Mouse (Mus musculus): ENCODE results near the gene Cdh23.

The Cdh23 gene

GRCm38 (mm10) chr10:60635568-60636295 lies 60.6 kb downstream of the Cdh23 start:
- no peak for DNase-seq (ENCODE audit: low spot score in 2 of 2)

- DNase-seq (ENCODE audit: low spot score in 2 of 2), result peak; percentile 10 to 23
These were observed 61.9 kb downstream of the Cdh23 start for GRCm38 (mm10) chr10:60634391-60634790.

DNA sequence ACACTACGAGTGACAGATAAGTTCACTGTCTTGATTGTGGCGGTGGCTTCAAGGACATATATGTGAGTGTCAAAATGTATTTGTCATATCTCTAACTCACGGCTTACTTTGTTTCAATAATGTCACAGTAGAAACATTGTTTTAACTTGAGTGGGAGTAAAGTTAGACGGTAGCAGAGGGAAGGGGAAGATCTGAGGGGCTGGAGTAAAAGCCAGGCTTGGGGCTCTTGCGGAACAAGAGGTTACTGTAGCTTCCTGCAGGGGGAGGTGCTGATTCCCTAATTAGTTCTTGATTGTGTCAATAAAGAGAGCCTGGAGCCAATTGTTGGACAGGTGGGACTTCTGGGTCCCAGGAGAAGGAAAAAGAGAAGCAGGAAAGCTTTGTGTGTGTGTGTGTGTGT lies 70.2 kb downstream of the Cdh23 start:
- no peak for DNase-seq (ENCODE audit: low spot score in 2 of 2)

DNA sequence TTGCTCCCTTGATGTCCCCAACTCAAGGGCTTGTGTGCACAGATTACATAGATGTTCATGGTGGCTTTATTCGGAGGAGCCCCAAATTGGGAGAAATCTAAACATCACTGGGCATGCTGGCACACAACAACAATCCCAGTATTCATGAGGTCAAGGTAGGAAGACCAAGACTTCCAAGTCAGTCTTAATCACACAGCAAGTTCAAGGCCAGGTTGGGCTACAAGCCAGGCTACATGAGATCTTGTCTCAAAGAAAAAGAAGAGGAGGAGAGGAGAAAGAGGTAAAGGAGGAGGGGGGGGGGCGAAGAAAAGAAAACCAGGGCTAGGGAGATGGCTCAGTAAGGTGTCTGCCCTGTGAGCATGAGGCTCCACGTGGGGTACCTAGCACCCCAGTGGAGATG lies 70.8 kb downstream of the Cdh23 start:
- no peak for DNase-seq (ENCODE audit: low spot score in 2 of 2)

- DNase-seq (ENCODE audit: low spot score in 2 of 2), result no peak
These were observed 71.3 kb downstream of the Cdh23 start for GRCm38 (mm10) chr10:60624945-60625344.

- no peak for DNase-seq (ENCODE audit: low spot score in 2 of 2)
These were observed 72.0 kb downstream of the Cdh23 start for GRCm38 (mm10) chr10:60624217-60624708.

- no peak for DNase-seq (ENCODE audit: low spot score in 2 of 2)
These were observed 73.5 kb downstream of the Cdh23 start for GRCm38 (mm10) chr10:60622836-60623235.

- DNase-seq (ENCODE audit: low spot score in 2 of 2), result no peak
These were observed 74.7 kb downstream of the Cdh23 start for GRCm38 (mm10) chr10:60621470-60622170.

DNA sequence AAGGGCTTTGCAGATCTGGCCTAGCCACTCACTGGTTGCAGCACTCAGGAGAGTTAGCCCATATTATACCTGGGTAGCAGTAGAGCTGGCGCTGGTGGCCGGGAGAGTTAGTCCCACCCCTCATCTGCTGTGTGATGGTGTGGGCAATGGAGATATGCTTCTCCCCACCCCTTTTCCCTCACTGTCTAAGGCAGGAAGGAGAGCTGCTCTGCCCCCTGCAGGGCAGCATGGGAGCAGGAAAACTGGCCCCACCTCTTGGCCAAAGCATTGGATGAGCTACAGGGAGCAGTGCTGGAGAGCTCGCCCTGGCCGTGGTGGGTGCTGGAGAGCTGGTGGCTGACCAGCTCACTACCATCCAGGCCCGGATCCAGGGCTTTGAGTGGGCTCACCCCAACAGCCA lies 80.4 kb downstream of the Cdh23 start:
- no peak for DNase-seq (ENCODE audit: low spot score in 2 of 2)

GRCm38 (mm10) chr10:60612893-60613292 lies 83.4 kb downstream of the Cdh23 start:
- no peak for DNase-seq (ENCODE audit: low spot score in 2 of 2)

GRCm38 (mm10) chr10:60607166-60607565 lies 89.1 kb downstream of the Cdh23 start:
- no peak for DNase-seq (ENCODE audit: low spot score in 2 of 2)

- DNase-seq (ENCODE audit: low spot score in 2 of 2), result no peak
These were observed 89.6 kb downstream of the Cdh23 start for GRCm38 (mm10) chr10:60606661-60607060.

- DNase-seq (ENCODE audit: low spot score in 2 of 2), result no peak
These were observed 94.1 kb downstream of the Cdh23 start for GRCm38 (mm10) chr10:60602235-60602634.

DNA sequence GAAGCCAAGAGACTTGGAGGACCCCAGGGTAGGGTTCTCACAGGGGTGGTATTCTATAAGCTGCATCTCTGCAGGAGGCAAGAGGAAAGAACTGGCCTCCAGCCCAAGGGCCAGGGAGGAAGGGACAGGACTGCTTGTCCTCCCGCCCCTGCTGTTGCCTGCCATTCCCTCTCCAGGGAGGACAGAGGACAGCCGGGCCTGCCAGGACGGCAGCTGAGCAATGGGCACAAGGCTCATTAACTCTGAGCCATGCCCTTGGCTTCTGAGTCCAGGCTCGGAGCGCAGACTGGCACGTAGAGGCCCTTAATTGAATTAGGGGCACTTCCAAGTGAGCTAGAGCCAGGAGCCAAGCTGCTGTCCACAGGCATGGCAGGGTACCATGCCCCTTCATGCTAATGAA lies 101.1 kb downstream of the Cdh23 start:
- DNase-seq (ENCODE audit: low spot score in 2 of 2), result peak; percentile 7 to 11

DNA sequence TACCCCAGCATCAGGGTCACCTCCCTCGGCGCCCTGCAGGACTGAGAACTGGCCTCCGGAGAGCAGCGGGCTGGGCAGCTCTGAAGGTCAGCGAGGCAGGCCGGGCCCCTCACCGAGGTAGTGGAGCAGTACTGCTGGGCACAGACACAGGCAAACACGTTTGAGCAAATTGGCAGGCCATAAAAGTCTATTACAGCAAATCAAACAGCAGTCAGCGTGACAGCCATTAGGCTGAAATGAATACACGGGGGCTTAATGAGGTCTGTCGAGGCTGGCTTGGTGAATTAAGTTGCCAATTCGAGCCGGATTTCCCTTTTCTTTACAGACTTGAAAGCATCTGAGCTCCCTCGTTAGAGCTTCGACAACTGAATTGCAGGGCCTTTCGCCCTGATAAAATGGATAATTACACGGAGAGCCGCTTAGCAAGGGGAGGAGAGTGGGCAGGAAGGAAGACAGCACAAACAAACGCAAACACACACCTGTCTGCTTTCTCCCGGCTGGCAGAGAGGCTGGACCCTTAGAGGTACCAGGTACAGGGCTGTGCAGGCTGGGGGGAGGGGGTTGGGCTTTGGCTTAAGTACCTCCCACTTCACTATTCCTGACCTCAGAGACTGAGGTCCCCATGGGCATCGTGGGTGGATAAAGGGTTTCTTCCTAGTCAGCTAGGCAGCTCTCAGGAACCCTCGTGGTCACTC lies 103.3 kb downstream of the Cdh23 start:
- DNase-seq (ENCODE audit: low spot score in 2 of 2), result peak in 1 of 2 experiments; percentile 7

GRCm38 (mm10) chr10:60591281-60591680 lies 105.0 kb downstream of the Cdh23 start:
- no peak for DNase-seq (ENCODE audit: low spot score in 2 of 2)

GRCm38 (mm10) chr10:60590241-60590640 lies 106.0 kb downstream of the Cdh23 start:
- no peak for DNase-seq (ENCODE audit: low spot score in 2 of 2)

DNA sequence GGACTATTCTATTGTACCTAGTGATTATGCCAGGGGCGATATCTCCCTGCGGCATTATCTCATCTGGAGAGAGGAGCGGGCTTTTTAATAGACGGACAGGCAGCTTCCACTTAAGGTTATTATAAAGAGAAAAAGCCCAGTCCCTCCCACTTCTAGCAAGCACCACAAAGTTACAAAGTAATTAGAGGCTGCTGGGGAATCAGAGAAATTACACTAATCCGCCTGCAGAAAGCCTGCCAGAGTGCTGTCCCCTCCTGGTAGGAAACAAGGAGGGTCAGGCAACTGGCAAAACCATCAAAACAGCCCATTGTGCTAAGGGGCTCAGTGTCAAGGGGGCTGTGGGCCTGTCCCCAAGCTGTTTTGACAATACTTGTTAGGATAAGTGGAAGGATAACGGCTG lies 110.6 kb downstream of the Cdh23 start:
- no peak for DNase-seq (ENCODE audit: low spot score in 2 of 2)

DNA sequence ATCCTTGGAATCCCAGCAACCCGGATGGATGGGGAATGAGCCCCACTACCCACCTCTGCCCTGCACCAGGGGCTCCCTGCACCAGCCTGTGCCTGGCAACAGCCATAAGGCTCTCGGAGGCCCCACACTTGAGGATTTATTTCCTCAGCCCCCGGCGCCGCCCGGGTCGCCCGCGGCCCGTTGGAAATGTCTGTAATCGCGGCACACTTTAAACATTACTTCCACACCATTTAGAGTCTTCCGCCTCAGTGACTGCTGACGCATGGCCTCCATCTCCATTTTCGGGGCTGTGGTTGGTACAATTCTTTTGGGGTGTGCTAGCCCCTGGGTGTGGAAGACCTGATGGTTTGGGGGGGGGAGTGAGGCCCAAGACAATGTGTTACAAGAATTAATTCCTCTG lies 113.3 kb downstream of the Cdh23 start:
- DNase-seq (ENCODE audit: low spot score in 2 of 2), result no peak

DNA sequence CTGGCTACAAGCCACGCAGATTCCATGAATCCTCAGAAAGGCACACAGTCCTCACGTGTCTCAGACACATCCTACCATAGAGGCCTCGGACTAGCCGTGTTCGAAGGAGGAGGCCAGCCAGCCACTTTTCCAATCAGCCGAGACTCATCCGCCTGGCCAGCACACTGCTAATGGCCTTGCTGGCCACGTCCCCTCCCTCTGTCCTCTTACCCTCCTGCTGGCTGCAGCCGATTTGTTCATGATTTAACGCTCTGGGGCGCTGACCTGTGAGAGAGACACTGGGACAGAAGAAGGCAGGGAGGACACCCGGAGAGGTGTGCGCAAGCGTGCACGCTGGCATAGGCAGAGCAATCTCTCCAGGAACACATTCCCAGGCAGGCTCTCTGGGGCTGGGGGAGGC lies 115.6 kb downstream of the Cdh23 start:
- DNase-seq (ENCODE audit: low spot score in 2 of 2), result no peak

DNA sequence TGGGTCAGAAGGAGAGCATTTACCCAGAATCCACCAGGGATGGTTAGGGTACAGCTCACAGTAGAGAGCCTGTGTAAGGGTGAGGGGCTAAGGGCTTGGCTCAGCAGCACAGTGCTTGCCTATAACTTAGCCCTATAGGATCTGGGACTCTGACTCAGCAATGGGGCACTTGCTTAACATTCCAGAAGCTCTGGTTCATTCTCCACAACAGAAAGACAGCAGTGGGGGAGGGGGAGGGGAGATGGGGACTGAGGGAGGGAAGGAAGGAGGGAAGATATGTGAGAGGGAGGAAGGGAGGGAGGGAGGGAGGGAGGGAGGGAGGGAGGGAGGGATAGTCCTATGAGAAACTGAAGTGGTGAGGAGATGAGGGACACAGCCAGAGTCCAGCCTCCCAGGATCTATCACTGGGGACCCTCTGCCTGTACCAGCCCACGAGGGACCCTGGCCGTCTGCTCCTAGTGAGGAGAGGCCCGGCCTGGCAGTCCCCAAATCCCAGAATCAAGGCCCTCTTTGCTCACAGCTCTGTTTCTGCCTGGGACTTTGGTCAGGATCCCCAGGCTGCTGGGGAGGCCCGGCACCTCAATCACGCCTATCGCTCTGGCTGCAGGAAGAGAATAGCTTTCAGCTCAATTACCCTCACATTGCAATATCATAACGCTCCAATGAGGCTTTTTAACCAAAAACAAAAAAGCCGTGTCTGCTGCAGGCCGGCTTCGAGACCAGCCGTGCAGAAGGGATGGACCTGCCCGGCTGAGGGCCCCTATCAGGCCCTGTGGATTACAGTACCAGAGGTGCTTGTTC lies 117.4 kb downstream of the Cdh23 start:
- DNase-seq (ENCODE audit: low spot score in 2 of 2), result no peak
